In genomic region chr14:33447027-33447569, GRCm38 (mm10) we compare ENCODE assay signal across 8 mouse cellular contexts. TPM values are rescaled to one million over a fixed set of nuclear protein-coding genes. Genes with fewer than 3 reads are reported as not detected.
DNase-seq lines count a peak whose midpoint lies in the region; ATAC-seq lines count a peak whose summit lies in the region.

Gene Mapk8 (minus strand): TSS chr14:33447158.

- peak; percentile 97 for ATAC-seq in hindbrain, embryonic 14.5 days (ENCODE audit: low FRiP score)

- H3K4me2 ChIP-seq in hindbrain, embryonic 14.5 days (replicated peaks): peak within 1 kb of the TSS; percentile 59

- H3K9ac ChIP-seq in hindbrain, embryonic 14.5 days: peak within 1 kb of the TSS; percentile 96

- no peaks in the 10 kb centered on the region for H3K9me3 ChIP-seq in hindbrain, embryonic 14.5 days (ENCODE audit: control insufficient read depth, low read length)

- peaks cover 25% of the 10 kb centered on the region for H3K4me1 ChIP-seq in hindbrain, embryonic 14.5 days (replicated peaks; ENCODE audit: control insufficient read depth, insufficient read depth, low read length)

- peak within 1 kb of the TSS; percentile 96 for H3K27ac ChIP-seq in hindbrain, embryonic 14.5 days

- DNase-seq in NIH3T3 (ENCODE audit: low read depth): peak; percentile 97
- DNase-seq in cerebellum, postnatal 10 days: peak; percentile 98 to 99
- peak; percentile 90 to 93 for DNase-seq in frontal cortex, postnatal 14 days (ENCODE audit: low spot score in 2 of 2)
- DNase-seq in hindbrain, embryonic 14.5 days (ENCODE audit: low spot score): peak; percentile 96
- DNase-seq in layer of hippocampus, postnatal 36 days: peak; percentile 97
- peak; percentile 98 for DNase-seq in lung, postnatal 36 days
- peak; percentile 96 for DNase-seq in retina, postnatal 1 day
- peak; percentile 95 to 98 for DNase-seq in urinary bladder, adult 18-20 months (ENCODE audit: low spot score in 2 of 2)

- H3K27me3 ChIP-seq in hindbrain, embryonic 14.5 days (ENCODE audit: control insufficient read depth, insufficient read depth, low read length): peaks cover 17% of the 10 kb centered on the region; the same call in 1 of the 2 replicates

- under 1% methylated on average over 57 of the region's 70 CpGs for WGBS in hindbrain, embryonic 14.5 days

- H3K4me3 ChIP-seq in hindbrain, embryonic 14.5 days (replicated peaks; ENCODE audit: low read length): peak within 1 kb of the TSS; percentile 80

- no peaks in the 10 kb centered on the region for H3K36me3 ChIP-seq in hindbrain, embryonic 14.5 days (replicated peaks; ENCODE audit: control insufficient read depth, insufficient read depth)

RNA-seq across cellular contexts. Expression of gene Mapk8, which starts in this region (rescaled TPM):
- 42.8 and 45.4 TPM in 2 replicates for polyA plus RNA-seq in hindbrain, embryonic 14.5 days (2014; fragmentation: Nextera tagmentation; extraction: Ambion mirVana)
- total RNA-seq in layer of hippocampus, postnatal 36 days (2021): 10 to 100 TPM; 83.3 to 88.5 TPM

Comparison
In these comparisons a context has a peak if more than half of its experiments do, and no peak if none do; other contexts are left out.
1. Peak in every context shown above with its lines: DNase-seq, ATAC-seq, H3K4me3 ChIP-seq and H3K27ac ChIP-seq.